Mouse (Mus musculus): ENCODE data around the gene Pdlim1. TPM values are rescaled to one million over a fixed set of nuclear protein-coding genes. Genes with fewer than 3 reads are reported as not detected.
"Not testable (repeated sequence)": the region's sequence is repeated elsewhere in the genome, so short reads cannot be mapped to it uniquely, and the experiment has no call there.

Gene Pdlim1
- polyA plus RNA-seq, 1 experiment from 2014 or later, result 34.4 TPM

DNA sequence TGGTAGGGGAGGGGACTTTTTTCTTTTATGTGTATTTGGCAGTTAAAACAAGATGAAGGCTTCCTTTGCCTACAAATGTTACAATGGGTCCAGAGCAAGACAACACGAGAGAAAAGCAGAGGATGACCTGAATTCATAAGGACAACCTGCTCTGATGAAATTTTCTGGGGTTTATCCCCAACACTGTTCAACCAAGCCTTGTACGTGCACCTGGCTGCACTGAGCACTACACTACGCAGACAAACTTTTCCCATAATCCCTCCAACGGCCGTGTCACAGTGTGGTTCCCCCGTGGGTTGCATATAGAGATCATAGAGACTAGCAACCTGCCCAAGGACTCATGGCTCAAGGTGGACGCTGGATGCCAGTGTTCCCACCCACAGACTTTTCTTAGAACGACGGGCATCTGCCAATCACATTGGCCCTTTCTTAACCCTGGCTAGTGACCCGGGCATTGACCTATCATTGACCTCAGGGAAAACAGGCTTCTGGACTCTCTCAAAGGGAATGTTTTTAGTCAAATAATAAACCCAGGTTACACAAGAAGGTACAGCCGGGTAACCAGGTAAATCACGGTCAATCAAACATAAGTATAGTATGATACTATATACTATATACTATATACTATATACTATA lies 45.0 kb downstream of the Pdlim1 start:
- no peak overlapping the region for H3K4me3 ChIP-seq (replicated peaks; ENCODE audit: low read depth, low read length)
- H3K27ac ChIP-seq, result no peak overlapping the region
- H3K4me2 ChIP-seq (ENCODE audit: low read length), result no peak overlapping the region
- WGBS, result 85% methylated on average over 12 of the region's 12 CpGs
- TF ChIP-seq CTCF (IDR thresholded peaks at IDR 0.05; ENCODE audit: low read depth), result no peak
- no peaks in the 10 kb centered on the region for H3K36me3 ChIP-seq (ENCODE audit: insufficient read depth, low read length)
- ATAC-seq (replicated peaks; ENCODE audit: low FRiP score, low read depth), result no peak
- H3K9me3 ChIP-seq (replicated peaks; ENCODE audit: low read length), result no peaks in the 10 kb centered on the region
- no peak for DNase-seq (ENCODE audit: low spot score)
- no peaks in the 10 kb centered on the region for H3K27me3 ChIP-seq (ENCODE audit: insufficient read depth, low read length)
- no peak overlapping the region for H3K9ac ChIP-seq (ENCODE audit: low read depth, low read length)
- no peaks in the 10 kb centered on the region for H3K4me1 ChIP-seq (replicated peaks; ENCODE audit: insufficient read depth, low read length)

DNA sequence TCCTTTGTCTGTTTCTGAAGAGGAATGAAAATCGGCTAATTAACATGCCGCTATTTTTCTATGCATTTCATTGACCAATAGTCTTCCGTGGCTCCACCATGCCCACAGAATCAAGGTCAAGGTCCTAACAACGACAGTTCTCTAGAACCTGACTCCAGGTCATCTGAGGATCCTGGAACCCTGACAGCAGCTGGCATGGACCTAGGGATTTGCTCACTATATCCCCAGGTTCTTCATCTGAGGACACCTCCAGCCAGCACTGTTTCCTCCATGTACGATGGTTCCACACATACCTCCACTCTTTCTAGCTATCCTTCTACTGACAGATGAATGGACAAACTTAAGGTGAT lies 45.9 kb downstream of the Pdlim1 start:
- WGBS, result 69% methylated on average over 5 of the region's 5 CpGs
- DNase-seq (ENCODE audit: low spot score), result no peak

DNA sequence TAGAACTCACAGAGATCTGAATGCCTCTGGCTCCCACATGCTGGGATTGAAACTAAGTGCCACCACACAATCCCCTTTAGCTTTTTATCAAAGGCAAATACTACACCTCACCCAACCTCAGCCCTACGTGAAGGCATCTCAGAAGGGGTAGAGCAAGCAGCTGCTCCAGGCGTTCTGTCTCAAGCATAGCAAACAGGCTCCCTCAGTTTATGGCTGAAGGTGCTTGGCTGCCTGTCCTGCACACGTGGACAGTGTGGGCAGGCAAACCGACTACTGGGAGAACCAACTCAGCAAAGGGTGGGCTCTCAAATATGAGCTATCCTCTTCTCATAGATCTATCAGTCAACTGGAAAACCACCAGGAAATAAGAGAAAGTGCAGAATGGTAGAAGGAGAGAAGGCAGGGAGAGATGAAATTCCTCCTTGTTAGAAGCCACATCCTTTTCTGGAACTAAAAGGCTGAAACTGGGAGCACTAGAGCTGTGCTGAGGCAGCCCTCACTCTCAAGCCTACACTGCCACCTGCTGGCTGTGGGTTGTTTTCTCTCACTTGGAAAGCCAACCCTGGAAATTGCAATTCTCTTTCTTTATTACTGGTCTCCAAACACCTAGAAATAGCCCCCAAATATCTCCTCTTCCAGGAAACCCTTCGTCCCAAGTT lies 46.4 kb downstream of the Pdlim1 start:
- Histone ChIP-seq H3K9ac (ENCODE audit: low read depth, low read length) (no peak overlapping the region), H3K4me1 (replicated peaks; ENCODE audit: insufficient read depth, low read length) (no peaks in the 10 kb centered on the region), H3K27me3 (ENCODE audit: insufficient read depth, low read length) (no peaks in the 10 kb centered on the region), H3K27ac (no peak overlapping the region), H3K36me3 (ENCODE audit: insufficient read depth, low read length) (no peaks in the 10 kb centered on the region), H3K4me3 (replicated peaks; ENCODE audit: low read depth, low read length) (no peak overlapping the region), H3K9me3 (replicated peaks; ENCODE audit: low read length) (no peaks in the 10 kb centered on the region), H3K4me2 (ENCODE audit: low read length) (no peak overlapping the region)
- DNase-seq (ENCODE audit: low spot score) (peak; percentile 83), ATAC-seq (replicated peaks; ENCODE audit: low FRiP score, low read depth) (no peak)
- peak; percentile 85 for TF ChIP-seq CTCF (IDR thresholded peaks at IDR 0.05; ENCODE audit: low read depth)
- 67% methylated on average over 5 of the region's 5 CpGs for WGBS

More for the DNA sequence above, 45.9 kb downstream of the Pdlim1 start:
- Histone ChIP-seq H3K4me1 (replicated peaks; ENCODE audit: insufficient read depth, low read length) (no peaks in the 10 kb centered on the region), H3K4me3 (replicated peaks; ENCODE audit: low read depth, low read length) (no peak overlapping the region), H3K4me2 (ENCODE audit: low read length) (no peak overlapping the region), H3K27me3 (ENCODE audit: insufficient read depth, low read length) (no peaks in the 10 kb centered on the region), H3K9ac (ENCODE audit: low read depth, low read length) (no peak overlapping the region), H3K36me3 (ENCODE audit: insufficient read depth, low read length) (no peaks in the 10 kb centered on the region), H3K27ac (no peak overlapping the region), H3K9me3 (replicated peaks; ENCODE audit: low read length) (no peaks in the 10 kb centered on the region)
- TF ChIP-seq CTCF (IDR thresholded peaks at IDR 0.05; ENCODE audit: low read depth), result no peak
- no peak for ATAC-seq (replicated peaks; ENCODE audit: low FRiP score, low read depth)

DNA sequence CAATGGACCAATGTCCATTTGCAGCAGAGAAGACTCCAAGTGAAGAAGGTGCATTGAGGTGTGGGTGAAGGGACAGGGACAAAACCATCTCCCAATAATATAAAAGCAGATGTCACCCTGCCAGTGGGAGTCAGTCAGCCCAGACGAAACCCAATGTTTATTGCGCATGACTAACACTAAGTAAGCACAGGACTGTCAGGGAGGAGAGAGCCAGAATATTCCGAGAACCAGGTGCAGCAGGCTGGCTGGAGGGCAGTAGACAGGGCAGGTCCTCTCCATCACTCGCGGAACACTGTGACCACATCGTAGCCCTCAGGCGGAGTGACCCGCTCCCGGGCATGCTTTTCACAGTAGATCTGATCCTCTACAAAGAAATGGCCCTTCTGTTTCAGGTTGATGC lies 49.3 kb downstream of the Pdlim1 start:
- not testable (repeated sequence) for H3K27me3 ChIP-seq (ENCODE audit: insufficient read depth, low read length); H3K36me3 ChIP-seq (ENCODE audit: insufficient read depth, low read length); H3K9ac ChIP-seq (ENCODE audit: low read depth, low read length); H3K4me2 ChIP-seq (ENCODE audit: low read length); DNase-seq (ENCODE audit: low spot score); H3K4me1 ChIP-seq (replicated peaks; ENCODE audit: insufficient read depth, low read length); H3K4me3 ChIP-seq (replicated peaks; ENCODE audit: low read depth, low read length); H3K9me3 ChIP-seq (replicated peaks; ENCODE audit: low read length); H3K27ac ChIP-seq; ATAC-seq (replicated peaks; ENCODE audit: low FRiP score, low read depth)
- WGBS, result 77% methylated on average over 9 of the region's 9 CpGs

DNA sequence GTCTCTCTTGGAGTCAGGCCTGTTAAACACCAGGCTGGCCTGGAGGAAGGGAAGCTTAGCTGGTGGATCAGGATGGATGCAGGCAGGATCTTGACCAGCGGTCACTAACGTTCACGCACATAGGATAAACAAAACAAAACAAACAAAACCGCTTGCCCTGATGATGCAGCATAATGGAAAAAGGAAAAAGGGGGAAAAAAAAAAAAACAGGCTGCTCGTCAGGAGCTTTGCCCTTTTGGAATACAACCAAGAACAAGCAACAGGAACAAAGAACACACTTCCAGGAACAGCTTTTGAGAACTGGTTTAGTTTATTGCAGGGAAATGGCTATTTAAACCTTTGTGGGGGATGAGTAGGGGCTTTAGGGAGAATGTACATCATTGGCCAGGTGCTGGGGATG lies 50.8 kb downstream of the Pdlim1 start:
- Histone ChIP-seq H3K4me2 (ENCODE audit: low read length) (no peak overlapping the region), H3K36me3 (ENCODE audit: insufficient read depth, low read length) (no peaks in the 10 kb centered on the region), H3K4me3 (replicated peaks; ENCODE audit: low read depth, low read length) (no peak overlapping the region), H3K9ac (ENCODE audit: low read depth, low read length) (no peak overlapping the region), H3K4me1 (replicated peaks; ENCODE audit: insufficient read depth, low read length) (no peaks in the 10 kb centered on the region), H3K9me3 (replicated peaks; ENCODE audit: low read length) (no peaks in the 10 kb centered on the region), H3K27ac (no peak overlapping the region), H3K27me3 (ENCODE audit: insufficient read depth, low read length) (no peaks in the 10 kb centered on the region)
- no peak for TF ChIP-seq CTCF (IDR thresholded peaks at IDR 0.05; ENCODE audit: low read depth)
- ATAC-seq (replicated peaks; ENCODE audit: low FRiP score, low read depth) (no peak), DNase-seq (ENCODE audit: low spot score) (no peak)
- WGBS, result 73% methylated on average over 5 of the region's 5 CpGs

DNA sequence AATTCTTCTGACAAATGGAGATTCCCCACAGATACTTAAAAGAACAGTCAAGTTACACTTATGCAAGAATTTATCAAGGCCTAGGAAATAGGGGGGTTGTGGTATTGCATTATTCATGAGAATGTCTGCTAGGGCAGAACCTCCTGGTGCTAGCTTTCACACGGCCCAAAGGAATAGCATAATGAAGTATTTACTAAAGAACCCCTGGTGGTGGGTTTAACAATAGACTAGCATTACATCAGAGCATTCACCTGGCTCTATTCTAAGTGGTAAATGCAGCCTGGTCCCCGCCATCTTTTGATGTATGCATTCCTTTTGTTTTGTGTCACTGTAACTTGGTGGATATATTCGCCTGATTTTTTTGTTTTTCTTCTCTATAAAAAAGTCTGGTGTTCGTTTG lies 68.7 kb downstream of the Pdlim1 start:
- not testable (repeated sequence) for H3K4me3 ChIP-seq (replicated peaks; ENCODE audit: low read depth, low read length); H3K27me3 ChIP-seq (ENCODE audit: insufficient read depth, low read length); DNase-seq (ENCODE audit: low spot score); H3K9ac ChIP-seq (ENCODE audit: low read depth, low read length); H3K9me3 ChIP-seq (replicated peaks; ENCODE audit: low read length); H3K4me1 ChIP-seq (replicated peaks; ENCODE audit: insufficient read depth, low read length); H3K4me2 ChIP-seq (ENCODE audit: low read length); H3K27ac ChIP-seq; H3K36me3 ChIP-seq (ENCODE audit: insufficient read depth, low read length); ATAC-seq (replicated peaks; ENCODE audit: low FRiP score, low read depth)
- WGBS, result 62% methylated on average over 4 of the region's 4 CpGs

DNA sequence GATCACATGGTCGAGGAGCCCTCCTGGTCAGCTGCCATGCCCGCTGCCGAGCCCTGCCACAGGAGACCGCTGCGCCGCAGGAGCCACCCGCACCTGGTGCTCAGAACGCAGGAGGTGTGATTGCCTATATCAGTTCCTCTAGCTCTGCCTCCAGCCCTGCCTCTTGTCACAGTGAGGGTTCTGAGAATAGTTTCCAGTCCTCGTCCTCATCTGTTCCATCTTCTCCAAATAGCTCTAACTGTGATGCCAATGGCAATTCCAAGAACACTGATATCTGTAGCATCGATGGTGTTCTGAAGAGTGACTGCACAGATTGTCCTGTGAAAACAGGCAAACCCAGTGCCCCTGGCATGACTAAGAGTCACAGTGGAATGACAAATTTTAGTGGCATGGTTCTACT lies 81.0 kb downstream of the Pdlim1 start:
- no peak overlapping the region for H3K27ac ChIP-seq
- no peak overlapping the region for H3K4me2 ChIP-seq (ENCODE audit: low read length)
- no peak for TF ChIP-seq CTCF (IDR thresholded peaks at IDR 0.05; ENCODE audit: low read depth)
- DNase-seq (ENCODE audit: low spot score), result no peak
- H3K36me3 ChIP-seq (ENCODE audit: insufficient read depth, low read length), result no peaks in the 10 kb centered on the region
- no peaks in the 10 kb centered on the region for H3K4me1 ChIP-seq (replicated peaks; ENCODE audit: insufficient read depth, low read length)
- H3K4me3 ChIP-seq (replicated peaks; ENCODE audit: low read depth, low read length), result no peak overlapping the region
- ATAC-seq (replicated peaks; ENCODE audit: low FRiP score, low read depth), result no peak
- H3K9ac ChIP-seq (ENCODE audit: low read depth, low read length), result no peak overlapping the region
- 94% methylated on average over 10 of the region's 10 CpGs for WGBS
- no peaks in the 10 kb centered on the region for H3K9me3 ChIP-seq (replicated peaks; ENCODE audit: low read length)
- H3K27me3 ChIP-seq (ENCODE audit: insufficient read depth, low read length), result no peaks in the 10 kb centered on the region

Measured in kidney, postnatal 0 days (tissue).